Mouse (Mus musculus): ENCODE data around the gene Olfr748. TPM values are rescaled to one million over a fixed set of nuclear protein-coding genes. Genes with fewer than 3 reads are reported as not detected.

Gene Olfr748
- polyA plus RNA-seq, 1 experiment, result not detected

DNA sequence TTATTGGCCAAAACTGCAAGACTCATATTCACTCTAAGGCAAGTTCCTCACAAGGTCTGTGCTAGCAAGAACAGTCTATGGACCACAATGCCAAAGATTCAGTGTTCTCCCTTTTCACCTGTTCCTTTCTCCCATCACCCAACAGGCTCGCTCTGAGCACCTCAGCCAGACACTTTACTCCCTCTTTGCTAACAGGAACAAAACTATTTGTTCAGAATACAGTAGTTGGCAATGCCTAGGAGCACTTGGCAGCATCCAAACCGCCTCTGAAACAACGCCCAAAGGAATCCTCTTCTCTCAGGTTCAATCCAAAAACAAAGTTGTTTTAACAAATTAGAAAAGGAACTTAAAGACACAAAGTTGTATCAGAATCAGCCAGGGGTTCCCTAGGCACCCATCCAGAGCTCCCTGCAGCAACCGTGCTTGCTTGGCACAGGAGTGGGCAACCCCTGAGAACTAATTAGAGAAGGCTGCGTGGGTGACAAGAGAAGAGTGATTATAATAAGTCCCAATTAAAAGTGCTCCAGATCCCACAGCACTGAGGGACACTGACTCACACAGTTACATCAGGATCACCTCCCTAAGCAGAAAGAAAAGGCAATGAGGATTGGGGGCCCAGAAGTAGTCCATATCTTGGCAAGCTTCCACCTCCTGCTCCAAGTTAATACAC lies 51.4 kb downstream of the Olfr748 start:
- DNase-seq, result no peak
- no peaks in the 10 kb centered on the region for H3K36me3 ChIP-seq (ENCODE audit: control insufficient read depth, insufficient read depth, low read length)
- H3K4me1 ChIP-seq (ENCODE audit: control insufficient read depth, insufficient read depth, low read length), result no peaks in the 10 kb centered on the region
- no peak overlapping the region for H3K27ac ChIP-seq (ENCODE audit: insufficient read depth, low read depth, low read length)
- no peak overlapping the region for H3K4me3 ChIP-seq (ENCODE audit: insufficient read depth, low read depth, low read length)
- no peaks in the 10 kb centered on the region for H3K27me3 ChIP-seq (replicated peaks; ENCODE audit: control insufficient read depth, insufficient read depth, low read length)
- 80% methylated on average over 5 of the region's 5 CpGs for WGBS
- TF ChIP-seq CTCF (conservative IDR thresholded peaks at IDR 0.05; ENCODE audit: insufficient read depth, insufficient read length, low read depth, low read length) (no peak), POLR2A (IDR thresholded peaks at IDR 0.05; ENCODE audit: low read depth, low read length) (no peak)

Other genes with a start within 250 kb of the Olfr748 start
- not detected in 2 replicates for gene Olfr741, start 234.6 kb upstream of the Olfr748 start, polyA plus RNA-seq (2012; rRNA removed)
- not detected in 2 replicates for gene Olfr742, start 203.8 kb upstream of the Olfr748 start, polyA plus RNA-seq (2012; rRNA removed)
- not detected in 2 replicates for gene Olfr743, start 185.5 kb upstream of the Olfr748 start, polyA plus RNA-seq (2012; rRNA removed)
- not detected in 2 replicates for gene Olfr744, start 92.5 kb upstream of the Olfr748 start, polyA plus RNA-seq (2012; rRNA removed)
- gene Olfr745, start 68.0 kb upstream of the Olfr748 start, polyA plus RNA-seq (2012; rRNA removed), result not detected in 2 replicates
- not detected in 2 replicates for gene Olfr746, start 60.3 kb upstream of the Olfr748 start, polyA plus RNA-seq (2012; rRNA removed)
- not detected in 2 replicates for gene Olfr747, start 14.2 kb upstream of the Olfr748 start, polyA plus RNA-seq (2012; rRNA removed)
- not detected in 2 replicates for gene Olfr749, start 37.7 kb downstream of the Olfr748 start, polyA plus RNA-seq (2012; rRNA removed)
- gene Ttc5, start 78.1 kb downstream of the Olfr748 start, polyA plus RNA-seq (2012; rRNA removed), result 24.5 and 25.8 TPM in 2 replicates
- gene Ccnb1ip1, start 100.4 kb downstream of the Olfr748 start, polyA plus RNA-seq (2012; rRNA removed), result not detected in 2 replicates
- 12.0 and 12.6 TPM in 2 replicates for gene Parp2, start 100.5 kb downstream of the Olfr748 start, polyA plus RNA-seq (2012; rRNA removed)
- gene Tep1, start 163.2 kb downstream of the Olfr748 start, polyA plus RNA-seq (2012; rRNA removed), result 17.6 and 18.8 TPM in 2 replicates
- 0.34 and 1.2 TPM in 2 replicates for gene Klhl33, start 190.1 kb downstream of the Olfr748 start, polyA plus RNA-seq (2012; rRNA removed)
- 54.6 and 77.8 TPM in 2 replicates for gene Osgep, start 217.5 kb downstream of the Olfr748 start, polyA plus RNA-seq (2012; rRNA removed)
- gene Apex1, start 217.6 kb downstream of the Olfr748 start, polyA plus RNA-seq (2012; rRNA removed), result 24.0 and 31.3 TPM in 2 replicates
- gene Pip4p1, start 223.5 kb downstream of the Olfr748 start, polyA plus RNA-seq (2012; rRNA removed), result 68.1 and 79.3 TPM in 2 replicates
- 79.2 and 91.3 TPM in 2 replicates for gene Pnp, start 223.7 kb downstream of the Olfr748 start, polyA plus RNA-seq (2012; rRNA removed)
- gene Gm49342, start 237.1 kb downstream of the Olfr748 start, polyA plus RNA-seq (2012; rRNA removed), result 42.3 and 52.8 TPM in 2 replicates
- gene Pnp2, start 248.6 kb downstream of the Olfr748 start, polyA plus RNA-seq (2012; rRNA removed), result 0.54 and 0.56 TPM in 2 replicates

All from kidney, adult 2 months (tissue).